Mouse (Mus musculus) lung, adult 2 months (tissue): ENCODE measurements around the gene Dock10.

Experiments used
- CTCF ChIP-seq: fragments of 200-500 bp; IDR thresholded peaks from 2 replicates; pipeline ENCODE4 v1.5.1; 2011; ENCODE audit warnings: mild to moderate bottlenecking, low read length, control low read depth; ENCODE audit not compliant: insufficient read depth
- POLR2A ChIP-seq: fragments of 200-500 bp; IDR thresholded peaks from 2 replicates; pipeline ENCODE4 v1.6.1; 2011; ENCODE audit warnings: low read depth, mild to moderate bottlenecking, control low read depth, low read length, borderline replicate concordance; ENCODE audit errors: extremely low read depth

DNA sequence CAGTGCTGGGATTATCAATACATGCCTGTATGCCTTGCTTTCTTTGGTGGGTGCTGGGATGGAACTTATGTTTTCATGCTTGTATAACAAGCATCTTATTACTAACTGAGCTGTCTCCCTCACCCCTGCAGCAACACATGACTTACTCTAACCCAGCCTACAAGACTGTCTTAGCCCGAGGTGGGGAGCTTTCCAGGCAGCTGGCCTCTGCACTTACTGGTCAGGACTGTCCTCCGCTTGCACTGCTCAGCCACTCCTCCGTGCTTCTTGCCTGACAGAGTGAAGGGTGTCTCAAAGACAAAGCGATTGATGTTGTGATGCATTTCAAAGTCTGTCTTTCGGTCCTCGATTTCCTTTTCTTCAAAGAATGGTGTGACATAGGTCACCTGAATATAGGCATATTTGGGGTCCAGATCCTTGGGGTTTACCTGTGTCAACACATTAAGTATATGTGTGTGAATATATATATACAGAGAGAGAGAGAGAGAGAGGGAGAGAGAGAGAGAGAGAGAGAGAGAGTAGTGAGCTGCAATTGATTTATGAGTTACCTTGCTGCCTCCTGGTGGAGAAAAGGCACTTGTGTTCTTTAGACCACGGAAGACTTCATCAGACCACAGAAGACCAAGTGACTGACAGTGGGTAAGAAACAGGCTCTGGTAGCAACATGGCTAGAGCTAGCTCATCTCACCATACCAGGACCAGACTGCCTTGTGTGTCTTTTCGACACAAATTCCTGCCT, 245.9 kb downstream of the Dock10 start:
- TF ChIP-seq CTCF (no peak), POLR2A (no peak)
